Mouse (Mus musculus) midbrain, embryonic 14.5 days (tissue): ENCODE data around the gene Tprgl. TPM values are rescaled to one million over a fixed set of nuclear protein-coding genes. Genes with fewer than 3 reads are reported as not detected.
A peak's percentile ranks its signal among the peaks of the same experiment; 100 is the strongest.

Source experiments
- ATAC-seq: fragments of 200-750 bp; cut with Nextera tagmentation; 2 replicates; pipeline ENCODE4 v1.8.0; 2017; ENCODE audit warnings: moderate number of reproducible peaks, moderate library complexity; ENCODE audit not compliant: low FRiP score, low TSS enrichment
- DNase-seq: peaks from one replicate; pipeline ENCODE4 v3.0.0-alpha.2; 2015
- H3K27ac ChIP-seq: fragments of 300-500 bp; sonication (generic); replicated peaks from 2 replicates; pipeline ENCODE4 v1.5.1; 2014; ENCODE audit warnings: mild to moderate bottlenecking, low read depth, low read length, moderate library complexity
- H3K27me3 ChIP-seq: fragments of 300-500 bp; sonication (generic); 2 replicates; pipeline ENCODE4 v1.6.1; 2014; ENCODE audit warnings: low read length, control low read depth, mixed read lengths; ENCODE audit not compliant: control insufficient read depth, insufficient read depth
- H3K36me3 ChIP-seq: fragments of 300-500 bp; sonication (generic); 2 replicates; pipeline ENCODE4 v1.6.1; 2014; ENCODE audit warnings: low read length, control low read depth; ENCODE audit not compliant: control insufficient read depth, insufficient read depth
- H3K4me1 ChIP-seq: fragments of 300-500 bp; sonication (generic); 2 replicates; pipeline ENCODE4 v1.6.1; 2014; ENCODE audit warnings: mild to moderate bottlenecking, antibody characterized with exemption, low read length, control low read depth; ENCODE audit not compliant: control insufficient read depth, insufficient read depth
- H3K4me2 ChIP-seq: fragments of 300-500 bp; sonication (generic); 2 replicates; pipeline ENCODE4 v1.6.1; 2014; ENCODE audit warnings: mild to moderate bottlenecking, low read length, moderate library complexity
- H3K4me3 ChIP-seq: fragments of 300-500 bp; sonication (generic); replicated peaks from 2 replicates; pipeline ENCODE4 v1.5.1; 2014; ENCODE audit warnings: low read depth, low read length
- H3K9ac ChIP-seq: fragments of 300-500 bp; sonication (generic); replicated peaks from 2 replicates; pipeline ENCODE4 v1.6.1; 2014; ENCODE audit warnings: mild to moderate bottlenecking, low read length, moderate library complexity
- H3K9me3 ChIP-seq: fragments of 300-500 bp; sonication (generic); 2 replicates; pipeline ENCODE4 v1.6.1; 2016; ENCODE audit warnings: low read length, control low read depth, mixed read lengths; ENCODE audit not compliant: control insufficient read depth
- WGBS: fragments of 180-500 bp; shearing (Covaris S2); extraction: QIAGEN DNeasy Blood & Tissue Kit; methylation state at CpG from one replicate; pipeline ENCODE4 v1.1.7; 2014; 5-methylcytosine and 5-hydroxymethylcytosine counted together
- polyA plus RNA-seq: library from polyadenylated mRNA; unstranded; fragments of >200 nt; fragmentation: Nextera tagmentation; extraction: Ambion mirVana; gene quantifications from 2 replicates; pipeline ENCODE4 v1.2.1, GENCODE M21; 2014

The Tprgl gene
- polyA plus RNA-seq, 1 experiment from 2014 or later: 208 TPM

GRCm38 (mm10) chr4:154188948-154189347, 28.5 kb upstream of the Tprgl start:
- no peak for DNase-seq
- no peaks in the 10 kb centered on the region for H3K27me3 ChIP-seq
- no peak overlapping the region for H3K9ac ChIP-seq
- WGBS: 82% methylated on average over 8 of the region's 8 CpGs
- no peak overlapping the region for H3K27ac ChIP-seq
- no peaks in the 10 kb centered on the region for H3K4me1 ChIP-seq
- H3K9me3 ChIP-seq: no peaks in the 10 kb centered on the region
- ATAC-seq: no peak
- no peak overlapping the region for H3K4me2 ChIP-seq
- no peaks in the 10 kb centered on the region for H3K36me3 ChIP-seq
- no peak overlapping the region for H3K4me3 ChIP-seq

- H3K9me3 ChIP-seq: no peaks in the 10 kb centered on the region
- H3K4me3 ChIP-seq: no peak overlapping the region
- H3K27ac ChIP-seq: no peak overlapping the region
- no peak overlapping the region for H3K9ac ChIP-seq
- DNase-seq (no peak), ATAC-seq (no peak)
- WGBS: 88% methylated on average over 11 of the region's 11 CpGs
- H3K36me3 ChIP-seq: no peaks in the 10 kb centered on the region
- H3K4me1 ChIP-seq: no peaks in the 10 kb centered on the region
- no peaks in the 10 kb centered on the region for H3K27me3 ChIP-seq
- no peak overlapping the region for H3K4me2 ChIP-seq
Observed at GRCm38 (mm10) chr4:154186002-154186537, 25.6 kb upstream of the Tprgl start.

- H3K9ac ChIP-seq: no peak overlapping the region
- H3K27ac ChIP-seq: no peak overlapping the region
- H3K4me1 ChIP-seq: no peaks in the 10 kb centered on the region
- 79% methylated on average over 5 of the region's 5 CpGs for WGBS
- H3K27me3 ChIP-seq: no peaks in the 10 kb centered on the region
- no peak overlapping the region for H3K4me2 ChIP-seq
- no peaks in the 10 kb centered on the region for H3K9me3 ChIP-seq
- no peak for DNase-seq
- H3K4me3 ChIP-seq: no peak overlapping the region
- no peaks in the 10 kb centered on the region for H3K36me3 ChIP-seq
- ATAC-seq: no peak
Observed at GRCm38 (mm10) chr4:154185001-154185400, 24.5 kb upstream of the Tprgl start.

- Histone ChIP-seq H3K4me1 (no peaks in the 10 kb centered on the region), H3K36me3 (no peaks in the 10 kb centered on the region), H3K4me3 (no peak overlapping the region), H3K27me3 (no peaks in the 10 kb centered on the region), H3K9me3 (no peaks in the 10 kb centered on the region), H3K27ac (no peak overlapping the region), H3K4me2 (no peak overlapping the region), H3K9ac (no peak overlapping the region)
- ATAC-seq (no peak), DNase-seq (no peak)
- WGBS: 86% methylated on average over 5 of the region's 5 CpGs
Observed at GRCm38 (mm10) chr4:154183566-154183965, 23.1 kb upstream of the Tprgl start.

GRCm38 (mm10) chr4:154181001-154181400, 20.5 kb upstream of the Tprgl start:
- DNase-seq (no peak), ATAC-seq (no peak)
- 92% methylated on average over 7 of the region's 7 CpGs for WGBS
- no peak overlapping the region for H3K27ac ChIP-seq
- H3K36me3 ChIP-seq: no peaks in the 10 kb centered on the region
- H3K27me3 ChIP-seq: no peaks in the 10 kb centered on the region
- H3K4me1 ChIP-seq: no peaks in the 10 kb centered on the region
- H3K4me3 ChIP-seq: no peak overlapping the region
- H3K9me3 ChIP-seq: no peaks in the 10 kb centered on the region
- no peak overlapping the region for H3K9ac ChIP-seq
- no peak overlapping the region for H3K4me2 ChIP-seq

GRCm38 (mm10) chr4:154177257-154177656, 16.8 kb upstream of the Tprgl start:
- Histone ChIP-seq H3K4me3 (no peak overlapping the region), H3K27me3 (no peaks in the 10 kb centered on the region), H3K36me3 (no peaks in the 10 kb centered on the region), H3K9ac (no peak overlapping the region), H3K4me1 (no peaks in the 10 kb centered on the region), H3K9me3 (no peaks in the 10 kb centered on the region), H3K4me2 (no peak overlapping the region), H3K27ac (no peak overlapping the region)
- no peak for DNase-seq
- no peak for ATAC-seq
- WGBS: 79% methylated on average over 8 of the region's 8 CpGs

- H3K9me3 ChIP-seq: no peaks in the 10 kb centered on the region
- 39% methylated on average over 13 of the region's 13 CpGs for WGBS
- DNase-seq: no peak
- H3K4me3 ChIP-seq: peak overlapping the region; percentile 49; the same call in 1 of the 2 replicates
- 0 out of 2 replicates have a peak overlapping the region, but pooled peaks have one; percentile 7 for H3K9ac ChIP-seq
- H3K36me3 ChIP-seq: no peaks in the 10 kb centered on the region
- H3K4me1 ChIP-seq: peaks cover 13% of the 10 kb centered on the region
- ATAC-seq: no peak
- peaks cover 31% of the 10 kb centered on the region for H3K27me3 ChIP-seq
- H3K4me2 ChIP-seq: peak overlapping the region; percentile 93
- no peak overlapping the region for H3K27ac ChIP-seq
Observed at GRCm38 (mm10) chr4:154171931-154172604, 11.6 kb upstream of the Tprgl start.

- DNase-seq (peak; percentile 54), ATAC-seq (0 out of 2 replicates have a peak, but pooled peaks have one; percentile 19)
- peak overlapping the region; percentile 49 for H3K9ac ChIP-seq
- WGBS: under 1% methylated on average over 36 of the region's 37 CpGs
- no peaks in the 10 kb centered on the region for H3K9me3 ChIP-seq
- H3K27me3 ChIP-seq: peaks cover 31% of the 10 kb centered on the region
- no peak overlapping the region for H3K27ac ChIP-seq
- H3K4me1 ChIP-seq: peaks cover 13% of the 10 kb centered on the region
- peak overlapping the region; percentile 93 for H3K4me2 ChIP-seq
- H3K36me3 ChIP-seq: no peaks in the 10 kb centered on the region
- peak overlapping the region; percentile 49 for H3K4me3 ChIP-seq
Observed at GRCm38 (mm10) chr4:154171151-154171930, 10.9 kb upstream of the Tprgl start.
